Mouse (Mus musculus): Measurements from ENCODE around the gene Gapt. TPM values are rescaled to one million over a fixed set of nuclear protein-coding genes. Genes with fewer than 3 reads are reported as not detected.
A peak's percentile ranks its signal among the peaks of the same experiment; 100 is the strongest.
"Not testable (repeated sequence)": the region's sequence is repeated elsewhere in the genome, so short reads cannot be mapped to it uniquely, and the experiment has no call there.

Gapt gene
- total RNA-seq (2021) (under 1 TPM; 0.14 to 0.24 TPM), polyA plus RNA-seq (2012; rRNA removed) (0.19 TPM in 1 of 2 replicates, not detected in the other)
- long read RNA-seq, result 0 reads

GRCm38 (mm10) chr13:110356941-110357340 lies at the start of gene Gapt:
Gapt (minus strand) TSS chr13:110357199.
- DNase-seq, result no peak

- DNase-seq, result peak; percentile 14
These were observed 49.2 kb upstream of the Gapt start for GRCm38 (mm10) chr13:110406152-110406551.

- not testable (repeated sequence) for DNase-seq
These were observed 47.7 kb upstream of the Gapt start for GRCm38 (mm10) chr13:110404686-110405085.

- DNase-seq, result no peak
These were observed 47.1 kb upstream of the Gapt start for GRCm38 (mm10) chr13:110404059-110404458.

GRCm38 (mm10) chr13:110401877-110402276 lies 44.9 kb upstream of the Gapt start:
- no peak for DNase-seq

GRCm38 (mm10) chr13:110401443-110401842 lies 44.4 kb upstream of the Gapt start:
- DNase-seq, result no peak

- DNase-seq, result peak; percentile 7
These were observed 41.7 kb upstream of the Gapt start for GRCm38 (mm10) chr13:110398513-110399270.

- DNase-seq, result no peak
These were observed 40.8 kb upstream of the Gapt start for GRCm38 (mm10) chr13:110397750-110398149.

GRCm38 (mm10) chr13:110395916-110396685 lies 39.1 kb upstream of the Gapt start:
- DNase-seq, result peak; percentile 9

GRCm38 (mm10) chr13:110395179-110395794 lies 38.3 kb upstream of the Gapt start:
- DNase-seq, result no peak

- peak; percentile 95 for DNase-seq
These were observed 37.5 kb upstream of the Gapt start, which contains the start of gene Plk2 for GRCm38 (mm10) chr13:110394291-110395178. Plk2 (plus strand) TSS chr13:110395046.

- no peak for DNase-seq
These were observed 35.6 kb upstream of the Gapt start for GRCm38 (mm10) chr13:110392631-110393030.

- DNase-seq, result peak; percentile 49
These were observed 35.2 kb upstream of the Gapt start for GRCm38 (mm10) chr13:110392210-110392609.

- DNase-seq, result no peak
These were observed 27.5 kb upstream of the Gapt start for GRCm38 (mm10) chr13:110384514-110384913.

- DNase-seq, result no peak
These were observed 25.5 kb upstream of the Gapt start for GRCm38 (mm10) chr13:110382447-110382901.

- no peak for DNase-seq
These were observed 12.7 kb upstream of the Gapt start for GRCm38 (mm10) chr13:110369673-110370072.

- DNase-seq, result peak; percentile 33
These were observed 11.6 kb upstream of the Gapt start for GRCm38 (mm10) chr13:110368556-110369040.

GRCm38 (mm10) chr13:110367961-110368555 lies 11.1 kb upstream of the Gapt start:
- no peak for DNase-seq

- DNase-seq, result no peak
These were observed 9.5 kb upstream of the Gapt start for GRCm38 (mm10) chr13:110366477-110366876.

GRCm38 (mm10) chr13:110363722-110364121 lies 6.7 kb upstream of the Gapt start:
- DNase-seq, result no peak

GRCm38 (mm10) chr13:110351051-110351450 lies 5.9 kb downstream of the Gapt start:
- DNase-seq, result no peak

Data from adrenal gland, adult 2 months (tissue).